Mouse (Mus musculus) liver, postnatal 0 days (tissue): ENCODE measurements at regions not wholly inside any gene's neighbourhood (a gene's known extent, or its start where the extent isn't known, plus 50 kb on each side); places are given as distances from the start of the nearest gene placed in this dataset.

Source experiments
- CTCF ChIP-seq: sonication (generic); IDR thresholded peaks from 2 replicates; pipeline ENCODE4 v1.5.1; 2016; ENCODE audit warnings: antibody characterized with exemption, low read depth
- EP300 ChIP-seq: IDR thresholded peaks from 2 replicates; pipeline ENCODE4 v1.6.1; 2016; ENCODE audit warnings: antibody characterized with exemption, low read depth, mild to moderate bottlenecking

- TF ChIP-seq CTCF (no peak), EP300 (no peak)
Observed at GRCm38 (mm10) chr6:81805942-81806341, 117.5 kb upstream of the Gcfc2 start.
